Mouse (Mus musculus) olfactory bulb, adult 2 months (tissue): Measurements from ENCODE around the gene Cstad.

ENCODE experiments used
- CTCF ChIP-seq: fragments of 200-500 bp; IDR thresholded peaks from 2 replicates; pipeline ENCODE4 v1.5.1; 2012; ENCODE audit warnings: low read depth, mild to moderate bottlenecking, low read length, moderate library complexity; ENCODE audit not compliant: insufficient read depth
- POLR2A ChIP-seq: fragments of 200-500 bp; IDR thresholded peaks from 2 replicates; pipeline ENCODE4 v1.6.1; 2012; ENCODE audit warnings: mild to moderate bottlenecking, low read depth, low read length, moderate library complexity; ENCODE audit not compliant: insufficient read depth

DNA sequence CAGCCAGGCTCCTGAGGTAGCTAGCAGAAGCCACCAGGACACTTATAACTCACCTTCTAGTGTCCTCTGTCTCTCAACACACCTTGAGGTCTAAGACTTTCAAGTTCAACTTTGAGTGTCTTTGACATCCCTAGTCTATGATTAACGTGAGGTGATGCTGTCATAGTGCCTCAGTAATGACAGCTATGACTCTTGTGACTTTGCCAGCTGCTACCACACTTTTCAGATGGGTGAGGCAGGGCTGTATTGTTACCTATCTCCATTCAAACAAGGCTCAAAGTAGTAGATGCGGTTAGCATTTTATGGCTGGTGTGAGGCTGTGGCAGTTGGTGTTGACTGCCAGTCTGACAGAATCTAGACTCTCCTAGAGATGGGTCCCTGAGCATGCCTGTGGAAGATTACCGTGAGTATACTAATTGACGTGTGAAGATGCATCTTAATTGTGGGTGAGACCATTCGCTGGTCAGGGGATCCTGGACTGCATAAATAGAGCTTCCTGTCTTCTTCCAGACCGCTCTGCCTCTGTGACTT is 30.5 kb downstream of the Cstad start:
- TF ChIP-seq CTCF (no peak), POLR2A (no peak)
